Mouse (Mus musculus) lung, embryonic 16.5 days (tissue): ENCODE results near the gene Gramd1a. TPM values are rescaled to one million over a fixed set of nuclear protein-coding genes. Genes with fewer than 3 reads are reported as not detected.

ENCODE experiments used
- ATAC-seq: fragments of 200-750 bp; cut with Nextera tagmentation; 2 replicates; pipeline ENCODE4 v1.8.0; 2017; ENCODE audit warnings: low read depth, mild to moderate bottlenecking, moderate library complexity
- H3K27ac ChIP-seq: fragments of 300-500 bp; sonication (generic); 2 replicates; pipeline ENCODE4 v1.5.1; 2014; ENCODE audit warnings: mild to moderate bottlenecking, control low read depth, low read length
- H3K27me3 ChIP-seq: fragments of 300-500 bp; sonication (generic); 2 replicates; pipeline ENCODE4 v1.6.1; 2014; ENCODE audit warnings: low read depth, low read length, mixed read lengths; ENCODE audit not compliant: control insufficient read depth, insufficient read depth
- H3K36me3 ChIP-seq: fragments of 300-500 bp; sonication (generic); 2 replicates; pipeline ENCODE4 v1.6.1; 2014; ENCODE audit warnings: low read length; ENCODE audit not compliant: control insufficient read depth, insufficient read depth
- H3K4me1 ChIP-seq: fragments of 300-500 bp; sonication (generic); replicated peaks from 2 replicates; pipeline ENCODE4 v1.6.1; 2014; ENCODE audit warnings: low read length, mixed read lengths; ENCODE audit not compliant: control insufficient read depth, insufficient read depth
- H3K4me2 ChIP-seq: fragments of 300-500 bp; sonication (generic); 2 replicates; pipeline ENCODE4 v1.6.1; 2014; ENCODE audit warnings: low read depth, low read length, control low read depth
- H3K4me3 ChIP-seq: fragments of 300-500 bp; sonication (generic); 2 replicates; pipeline ENCODE4 v1.5.1; 2014; ENCODE audit warnings: mild to moderate bottlenecking, low read length, control low read depth
- H3K9ac ChIP-seq: fragments of 300-500 bp; sonication (generic); 2 replicates; pipeline ENCODE4 v1.6.1; 2014; ENCODE audit warnings: low read length, control low read depth
- H3K9me3 ChIP-seq: fragments of 300-500 bp; sonication (generic); 2 replicates; pipeline ENCODE4 v1.6.1; 2016; ENCODE audit warnings: low read length; ENCODE audit not compliant: control insufficient read depth
- WGBS: fragments of 180-500 bp; shearing (Covaris S2); extraction: QIAGEN DNeasy Blood & Tissue Kit; methylation state at CpG from one replicate; pipeline ENCODE4 v1.1.7; 2014; 5-methylcytosine and 5-hydroxymethylcytosine counted together
- polyA plus RNA-seq: library from polyadenylated mRNA; unstranded; fragments of >200 nt; fragmentation: Nextera tagmentation; extraction: Ambion mirVana; gene quantifications from 2 replicates; pipeline ENCODE4 v1.2.1, GENCODE M21; 2015

Gene Gramd1a
- polyA plus RNA-seq, 1 experiment from 2014 or later: 68.1 TPM

- no peak for ATAC-seq
- no peak overlapping the region for H3K9ac ChIP-seq
Observed at GRCm38 (mm10) chr7:31096892-31097564, 58.7 kb downstream of the Gramd1a start.

DNA sequence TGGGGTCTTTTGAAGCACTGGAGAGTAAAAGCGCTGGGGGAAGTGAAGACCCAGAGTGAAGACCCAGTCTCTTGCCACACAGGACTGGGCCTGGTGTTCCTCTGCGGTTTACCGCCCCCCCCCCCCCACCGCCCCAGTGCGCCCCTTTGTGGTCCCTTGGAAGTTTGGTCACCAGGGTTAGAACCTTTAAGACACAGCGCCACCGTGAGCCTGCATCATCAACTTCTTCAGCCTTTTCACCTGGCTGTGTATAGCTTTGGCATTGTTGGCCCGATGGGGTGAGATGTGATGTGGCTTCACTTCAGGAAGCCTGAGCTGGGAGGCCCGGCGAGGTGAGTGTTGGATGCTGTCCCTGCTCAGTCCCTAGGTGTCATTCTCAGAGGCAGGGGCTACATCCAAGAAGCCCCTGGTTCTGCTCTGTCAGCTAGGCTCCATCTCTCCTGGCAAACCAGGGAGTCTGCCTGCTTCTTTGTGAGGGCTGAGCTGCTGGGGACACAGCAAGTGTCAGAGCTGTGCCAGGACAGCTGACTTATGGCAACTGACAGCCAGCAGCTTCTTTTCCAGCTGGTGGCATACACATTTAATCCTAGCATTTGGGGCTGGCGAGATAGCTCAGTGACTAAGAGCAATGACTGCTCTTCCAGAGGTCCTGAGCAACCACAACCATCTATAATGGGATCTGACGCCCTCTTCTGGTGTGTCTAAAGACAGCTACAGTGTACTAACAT is 60.8 kb downstream of the Gramd1a start:
- Histone ChIP-seq H3K4me3 (no peak overlapping the region), H3K27me3 (no peaks in the 10 kb centered on the region), H3K36me3 (no peaks in the 10 kb centered on the region), H3K9ac (no peak overlapping the region), H3K9me3 (no peaks in the 10 kb centered on the region), H3K27ac (no peak overlapping the region), H3K4me2 (no peak overlapping the region), H3K4me1 (0 out of 2 replicates have a peak, but pooled peaks cover 3% of the 10 kb centered on the region)
- WGBS: 23% methylated on average over 12 of the region's 12 CpGs
- peak; percentile 11; the same call in 1 of the 2 replicates for ATAC-seq

More at GRCm38 (mm10) chr7:31096892-31097564, 58.7 kb downstream of the Gramd1a start:
- H3K9me3 ChIP-seq: no peaks in the 10 kb centered on the region
- 67% methylated on average over 9 of the region's 9 CpGs for WGBS
- H3K27ac ChIP-seq: no peak overlapping the region
- no peaks in the 10 kb centered on the region for H3K27me3 ChIP-seq
- H3K4me3 ChIP-seq: no peak overlapping the region
- no peaks in the 10 kb centered on the region for H3K36me3 ChIP-seq
- H3K4me1 ChIP-seq: 0 out of 2 replicates have a peak, but pooled peaks cover 3% of the 10 kb centered on the region
- no peak overlapping the region for H3K4me2 ChIP-seq

- 69% methylated on average over 2 of the region's 2 CpGs for WGBS
- no peaks in the 10 kb centered on the region for H3K27me3 ChIP-seq
- no peaks in the 10 kb centered on the region for H3K36me3 ChIP-seq
- peaks cover 5% of the 10 kb centered on the region for H3K4me1 ChIP-seq
- H3K4me2 ChIP-seq: no peak overlapping the region
- no peak overlapping the region for H3K9ac ChIP-seq
- H3K27ac ChIP-seq: no peak overlapping the region
- no peaks in the 10 kb centered on the region for H3K9me3 ChIP-seq
- no peak overlapping the region for H3K4me3 ChIP-seq
- no peak for ATAC-seq
Observed at GRCm38 (mm10) chr7:31089721-31090120, 66.0 kb downstream of the Gramd1a start.

- no peak overlapping the region for H3K27ac ChIP-seq
- H3K9me3 ChIP-seq: no peaks in the 10 kb centered on the region
- peaks cover 9% of the 10 kb centered on the region for H3K4me1 ChIP-seq
- no peaks in the 10 kb centered on the region for H3K27me3 ChIP-seq
- H3K4me2 ChIP-seq: no peak overlapping the region
- WGBS: 63% methylated on average over 3 of the region's 3 CpGs
- no peaks in the 10 kb centered on the region for H3K36me3 ChIP-seq
- no peak overlapping the region for H3K4me3 ChIP-seq
- H3K9ac ChIP-seq: no peak overlapping the region
- no peak for ATAC-seq
Observed at GRCm38 (mm10) chr7:31088206-31088605, 67.5 kb downstream of the Gramd1a start.

DNA sequence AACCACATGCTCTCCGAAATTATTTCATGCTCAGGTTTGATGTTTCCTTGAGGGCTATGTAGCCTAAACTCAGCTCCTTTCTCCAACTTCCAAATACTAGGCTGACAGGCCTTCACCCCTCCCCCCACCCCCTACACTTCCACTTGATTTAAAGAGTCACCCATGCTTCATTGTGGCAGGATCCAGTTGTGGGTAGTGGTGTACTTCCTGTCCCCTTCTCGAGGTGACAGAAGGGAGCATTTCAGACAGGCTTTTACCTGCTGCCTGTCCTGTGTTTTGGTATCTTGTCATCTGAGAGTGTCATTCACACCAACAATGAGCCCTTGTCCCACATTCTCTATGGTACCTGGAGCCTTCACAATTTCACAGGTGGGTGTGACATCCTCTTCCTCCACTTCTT is 68.4 kb downstream of the Gramd1a start:
- H3K27ac ChIP-seq: no peak overlapping the region
- no peaks in the 10 kb centered on the region for H3K27me3 ChIP-seq
- no peak overlapping the region for H3K4me3 ChIP-seq
- peaks cover 9% of the 10 kb centered on the region for H3K4me1 ChIP-seq
- no peak overlapping the region for H3K9ac ChIP-seq
- no peak overlapping the region for H3K4me2 ChIP-seq
- 40% methylated on average over 2 of the region's 2 CpGs for WGBS
- no peak for ATAC-seq
- H3K36me3 ChIP-seq: no peaks in the 10 kb centered on the region
- no peaks in the 10 kb centered on the region for H3K9me3 ChIP-seq

DNA sequence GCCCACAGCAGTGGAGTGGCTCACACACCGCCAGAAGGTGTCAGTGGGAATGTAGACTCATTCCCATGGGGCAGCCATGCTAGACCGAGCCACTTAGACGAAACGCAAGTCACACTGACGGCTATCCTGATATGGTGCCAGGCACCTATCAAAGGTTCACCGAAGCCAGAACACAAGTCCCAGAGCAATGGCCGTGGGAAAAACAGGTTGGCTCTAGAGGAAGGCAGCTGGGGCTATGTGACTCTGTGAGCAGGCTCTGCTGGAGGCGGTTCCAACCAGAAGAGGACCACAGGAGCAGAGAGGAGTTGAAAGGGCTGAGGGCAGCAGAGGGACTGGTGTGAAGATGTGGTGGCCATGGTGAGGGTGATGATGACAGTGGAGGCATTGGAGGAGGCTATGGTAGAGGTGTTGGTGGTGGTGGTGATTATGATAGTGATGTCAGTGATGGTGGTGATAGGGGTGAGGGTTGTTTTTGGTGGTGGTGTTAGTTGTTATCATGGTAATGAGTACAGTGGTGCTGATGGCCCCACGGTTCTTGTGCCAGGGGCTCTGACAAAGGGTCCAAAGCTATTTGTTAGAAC is 69.4 kb downstream of the Gramd1a start:
- no peak for ATAC-seq
- Histone ChIP-seq H3K4me3 (no peak overlapping the region), H3K36me3 (no peaks in the 10 kb centered on the region), H3K9me3 (no peaks in the 10 kb centered on the region), H3K9ac (no peak overlapping the region), H3K4me2 (no peak overlapping the region), H3K27me3 (no peaks in the 10 kb centered on the region), H3K27ac (no peak overlapping the region), H3K4me1 (peaks cover 9% of the 10 kb centered on the region)
- WGBS: 86% methylated on average over 9 of the region's 9 CpGs

DNA sequence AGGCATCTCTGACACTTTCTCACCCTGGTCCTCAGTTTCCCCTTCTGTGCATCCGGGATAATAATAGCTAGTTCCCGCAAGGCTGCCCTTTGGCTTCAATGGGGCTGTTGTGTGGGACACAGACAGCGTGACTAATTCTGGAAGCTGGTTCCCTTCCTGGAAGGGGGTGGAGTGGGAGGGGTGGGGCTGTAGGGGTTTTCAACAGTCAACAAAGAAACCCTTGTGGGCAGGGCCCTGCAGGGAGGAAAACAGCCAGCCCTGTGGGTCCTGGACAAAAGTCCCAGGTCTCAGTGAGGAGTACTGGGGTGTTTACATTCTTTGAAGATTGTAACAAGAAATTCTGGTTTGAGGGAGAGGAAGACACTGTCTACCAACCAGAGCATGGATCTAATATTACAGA is 70.5 kb downstream of the Gramd1a start:
- Histone ChIP-seq H3K27ac (peak overlapping the region; percentile 10; the same call in 1 of the 2 replicates), H3K4me1 (peaks cover 9% of the 10 kb centered on the region), H3K36me3 (no peaks in the 10 kb centered on the region), H3K4me3 (no peak overlapping the region), H3K9ac (no peak overlapping the region), H3K4me2 (no peak overlapping the region), H3K9me3 (no peaks in the 10 kb centered on the region), H3K27me3 (no peaks in the 10 kb centered on the region)
- peak; percentile 48; the same call in 1 of the 2 replicates for ATAC-seq
- 25% methylated on average over 3 of the region's 3 CpGs for WGBS

DNA sequence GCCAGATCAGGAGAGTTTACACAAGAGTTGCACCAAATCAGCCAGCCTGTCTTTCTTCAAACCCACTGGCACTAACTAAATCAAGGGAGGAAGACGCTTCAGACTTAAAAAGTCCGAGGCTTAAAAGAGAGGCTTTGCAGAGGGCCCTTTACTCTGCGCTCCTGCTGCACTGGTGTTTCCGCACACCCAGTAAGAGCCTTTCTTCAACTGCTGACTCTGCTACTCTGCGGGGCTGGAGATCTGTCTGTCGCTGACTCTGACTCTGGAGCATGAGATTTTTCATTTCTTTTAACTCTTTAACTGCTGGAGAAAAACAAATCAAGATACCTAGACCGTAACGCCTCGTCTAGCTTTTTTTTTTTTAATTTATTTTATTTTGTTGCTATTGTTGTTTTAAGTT is 71.6 kb downstream of the Gramd1a start:
- Histone ChIP-seq H3K9me3 (no peaks in the 10 kb centered on the region), H3K4me3 (no peak overlapping the region), H3K4me1 (peaks cover 9% of the 10 kb centered on the region), H3K36me3 (no peaks in the 10 kb centered on the region), H3K4me2 (no peak overlapping the region), H3K9ac (no peak overlapping the region), H3K27ac (0 out of 2 replicates have a peak overlapping the region, but pooled peaks have one; percentile 0), H3K27me3 (no peaks in the 10 kb centered on the region)
- peak; percentile 69 for ATAC-seq
- WGBS: 36% methylated on average over 9 of the region's 9 CpGs
